Mouse (Mus musculus): Measurements from ENCODE around the gene Gm20388. TPM values are rescaled to one million over a fixed set of nuclear protein-coding genes. Genes with fewer than 3 reads are reported as not detected.
A peak's percentile ranks its signal among the peaks of the same experiment; 100 is the strongest.

Gene Gm20388
- polyA plus RNA-seq, 1 experiment from 2014 or later, result 5.3 TPM

DNA sequence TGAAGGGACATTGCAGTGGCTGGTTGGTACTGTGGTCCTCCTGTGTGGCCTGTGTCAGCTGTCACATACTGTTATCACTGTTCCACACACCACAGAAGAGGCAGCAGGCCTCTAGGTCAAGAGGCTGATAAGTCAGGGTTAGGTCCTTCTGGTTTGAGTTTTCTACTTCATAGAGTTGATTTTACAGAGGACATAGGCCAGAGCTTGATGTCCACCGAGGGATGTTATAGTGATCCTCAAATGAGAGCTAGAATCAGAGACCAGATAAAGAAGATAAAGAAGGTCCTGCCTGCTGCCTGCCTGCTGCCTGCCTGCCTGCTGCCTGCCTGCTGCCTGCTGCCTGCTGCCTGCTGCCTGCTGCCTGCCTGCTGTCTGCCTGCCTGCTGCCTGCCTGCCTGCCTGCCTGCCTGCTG is 7.5 kb downstream of the Gm20388 start:
- H3K36me3 ChIP-seq (ENCODE audit: control insufficient read depth, insufficient read depth, low read length), result peaks cover 3% of the 10 kb centered on the region; the same call in 1 of the 2 replicates
- 16% methylated on average over 1 of the region's 1 CpGs for WGBS
- peaks cover 84% of the 10 kb centered on the region for H3K4me1 ChIP-seq (replicated peaks; ENCODE audit: control insufficient read depth, insufficient read depth, low read length)
- no peaks in the 10 kb centered on the region for H3K9me3 ChIP-seq (ENCODE audit: control insufficient read depth, low read length)
- peak overlapping the region; percentile 20; the same call in 1 of the 2 replicates for H3K4me3 ChIP-seq (ENCODE audit: low read depth, low read length)
- peak overlapping the region; percentile 62 for H3K4me2 ChIP-seq
- H3K27me3 ChIP-seq (replicated peaks; ENCODE audit: control insufficient read depth, insufficient read depth, low read length), result no peaks in the 10 kb centered on the region
- H3K9ac ChIP-seq (ENCODE audit: low read depth, low read length), result no peak overlapping the region
- ATAC-seq (replicated peaks; ENCODE audit: low FRiP score) (peak; percentile 96), DNase-seq (ENCODE audit: low spot score) (no peak)
- peak overlapping the region; percentile 87 for H3K27ac ChIP-seq (ENCODE audit: low read depth, low read length)

DNA sequence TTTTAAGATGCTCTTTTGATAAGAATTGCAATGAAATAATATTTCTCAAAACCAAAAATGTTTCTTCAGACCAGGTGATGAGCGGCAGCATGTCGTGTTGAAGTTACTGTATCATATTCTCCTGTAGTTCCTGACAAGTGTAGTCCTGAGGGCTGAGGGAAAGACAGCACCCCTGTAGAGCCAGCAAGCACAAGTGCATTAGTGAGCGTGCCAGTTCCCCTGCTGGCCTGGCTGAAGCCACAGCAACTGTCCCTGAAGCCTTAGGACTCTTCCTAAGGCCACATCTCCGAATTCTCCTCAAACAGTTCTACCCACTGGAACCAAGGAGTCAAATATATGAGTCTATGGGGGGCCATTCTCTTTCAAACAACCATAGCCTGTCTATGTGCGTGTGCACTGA is 12.6 kb downstream of the Gm20388 start:
- H3K9ac ChIP-seq (ENCODE audit: low read depth, low read length), result no peak overlapping the region
- 87% methylated on average over 5 of the region's 5 CpGs for WGBS
- ATAC-seq (replicated peaks; ENCODE audit: low FRiP score) (no peak), DNase-seq (ENCODE audit: low spot score) (no peak)
- no peaks in the 10 kb centered on the region for H3K9me3 ChIP-seq (ENCODE audit: control insufficient read depth, low read length)
- no peaks in the 10 kb centered on the region for H3K27me3 ChIP-seq (replicated peaks; ENCODE audit: control insufficient read depth, insufficient read depth, low read length)
- peaks cover 3% of the 10 kb centered on the region; the same call in 1 of the 2 replicates for H3K36me3 ChIP-seq (ENCODE audit: control insufficient read depth, insufficient read depth, low read length)
- H3K4me1 ChIP-seq (replicated peaks; ENCODE audit: control insufficient read depth, insufficient read depth, low read length), result peaks cover 55% of the 10 kb centered on the region
- no peak overlapping the region for H3K4me2 ChIP-seq
- no peak overlapping the region; the same call in 1 of the 2 replicates for H3K27ac ChIP-seq (ENCODE audit: low read depth, low read length)
- H3K4me3 ChIP-seq (ENCODE audit: low read depth, low read length), result no peak overlapping the region

DNA sequence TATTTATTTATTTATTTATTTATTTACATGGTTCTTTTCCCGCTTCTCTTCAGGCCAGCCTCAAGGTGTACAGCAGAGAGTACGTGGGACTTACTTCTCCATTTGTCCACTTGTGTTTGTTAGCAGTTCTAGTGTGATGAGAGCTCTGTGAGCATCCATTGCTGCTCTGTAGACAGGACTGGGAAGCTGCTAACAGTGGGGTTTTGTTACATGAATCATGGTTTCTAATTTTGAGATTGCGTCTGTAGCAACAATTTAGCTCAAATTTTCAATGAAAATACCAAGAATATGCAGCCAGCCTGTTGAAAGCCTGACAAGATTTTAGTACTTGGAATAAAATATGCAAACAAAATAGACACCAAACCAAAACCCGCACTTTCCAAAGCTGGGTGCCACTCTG is 14.8 kb downstream of the Gm20388 start:
- H3K36me3 ChIP-seq (ENCODE audit: control insufficient read depth, insufficient read depth, low read length), result no peaks in the 10 kb centered on the region
- H3K4me3 ChIP-seq (ENCODE audit: low read depth, low read length), result no peak overlapping the region
- H3K9ac ChIP-seq (ENCODE audit: low read depth, low read length), result no peak overlapping the region
- 89% methylated on average over 4 of the region's 4 CpGs for WGBS
- H3K4me2 ChIP-seq, result no peak overlapping the region
- H3K9me3 ChIP-seq (ENCODE audit: control insufficient read depth, low read length), result no peaks in the 10 kb centered on the region
- H3K4me1 ChIP-seq (replicated peaks; ENCODE audit: control insufficient read depth, insufficient read depth, low read length), result peaks cover 37% of the 10 kb centered on the region
- H3K27me3 ChIP-seq (replicated peaks; ENCODE audit: control insufficient read depth, insufficient read depth, low read length), result no peaks in the 10 kb centered on the region
- DNase-seq (ENCODE audit: low spot score), result no peak
- ATAC-seq (replicated peaks; ENCODE audit: low FRiP score), result no peak
- H3K27ac ChIP-seq (ENCODE audit: low read depth, low read length), result no peak overlapping the region

DNA sequence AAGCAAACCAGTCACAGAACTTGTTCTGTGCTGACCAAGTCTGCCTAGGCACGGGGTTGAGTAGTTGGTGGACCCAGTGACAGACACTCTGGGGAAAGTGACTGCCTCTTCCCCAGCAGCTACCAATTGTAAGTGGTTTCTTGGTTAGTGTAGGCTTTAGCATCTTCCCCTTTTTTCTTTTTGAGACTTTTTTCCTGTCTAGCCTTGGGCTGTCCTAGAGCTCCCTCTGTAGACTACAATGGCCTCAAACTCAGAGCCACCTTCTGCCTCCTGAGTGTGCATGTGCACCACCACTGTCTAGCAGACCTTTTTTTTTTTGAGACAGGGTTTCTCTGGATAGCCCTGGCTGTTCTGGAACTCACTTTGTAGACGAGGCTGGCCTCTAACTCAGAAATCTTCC is 15.8 kb downstream of the Gm20388 start:
- Histone ChIP-seq H3K4me1 (replicated peaks; ENCODE audit: control insufficient read depth, insufficient read depth, low read length) (peaks cover 28% of the 10 kb centered on the region), H3K9ac (ENCODE audit: low read depth, low read length) (no peak overlapping the region), H3K27ac (ENCODE audit: low read depth, low read length) (no peak overlapping the region), H3K4me3 (ENCODE audit: low read depth, low read length) (no peak overlapping the region), H3K27me3 (replicated peaks; ENCODE audit: control insufficient read depth, insufficient read depth, low read length) (no peaks in the 10 kb centered on the region), H3K36me3 (ENCODE audit: control insufficient read depth, insufficient read depth, low read length) (peaks cover 2% of the 10 kb centered on the region; the same call in 1 of the 2 replicates), H3K9me3 (ENCODE audit: control insufficient read depth, low read length) (no peaks in the 10 kb centered on the region), H3K4me2 (no peak overlapping the region)
- ATAC-seq (replicated peaks; ENCODE audit: low FRiP score), result 0 out of 2 replicates have a peak, but pooled peaks have one; percentile 27
- 59% methylated on average over 2 of the region's 2 CpGs for WGBS
- no peak for DNase-seq (ENCODE audit: low spot score)

DNA sequence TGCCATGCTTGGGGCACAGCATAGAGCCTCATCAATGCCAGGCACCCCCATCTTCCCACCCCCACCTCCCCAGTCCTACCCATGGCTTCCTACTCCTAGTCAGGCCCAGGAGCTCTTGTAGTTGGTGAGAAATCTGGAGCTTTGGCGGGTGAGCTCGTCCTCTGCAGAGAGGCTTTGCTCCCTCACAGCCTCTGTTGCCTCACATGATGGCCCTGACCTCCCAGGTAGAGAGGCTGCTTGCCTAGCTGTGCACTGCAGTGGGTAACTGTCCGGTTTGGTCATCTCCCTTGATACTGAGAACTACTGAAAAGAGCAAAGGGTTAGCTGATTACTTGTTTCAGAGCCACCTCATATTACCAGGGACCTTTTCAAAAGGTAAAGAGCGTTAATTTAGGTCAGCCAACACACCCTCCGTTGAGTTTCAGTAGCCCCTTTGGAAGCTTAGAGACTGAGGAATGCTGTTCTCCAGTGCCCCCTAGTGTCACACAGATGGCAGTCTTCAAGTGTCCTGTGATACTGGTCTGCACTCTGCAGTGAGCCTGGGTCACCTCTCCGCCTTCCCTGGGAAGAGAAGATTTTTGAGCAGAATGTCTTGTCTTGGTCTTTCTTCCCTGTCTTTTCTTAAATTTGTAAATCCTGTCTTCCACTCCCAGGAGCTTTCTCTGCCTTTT is 16.9 kb downstream of the Gm20388 start:
- H3K27ac ChIP-seq (ENCODE audit: low read depth, low read length), result no peak overlapping the region
- WGBS, result 52% methylated on average over 6 of the region's 6 CpGs

DNA sequence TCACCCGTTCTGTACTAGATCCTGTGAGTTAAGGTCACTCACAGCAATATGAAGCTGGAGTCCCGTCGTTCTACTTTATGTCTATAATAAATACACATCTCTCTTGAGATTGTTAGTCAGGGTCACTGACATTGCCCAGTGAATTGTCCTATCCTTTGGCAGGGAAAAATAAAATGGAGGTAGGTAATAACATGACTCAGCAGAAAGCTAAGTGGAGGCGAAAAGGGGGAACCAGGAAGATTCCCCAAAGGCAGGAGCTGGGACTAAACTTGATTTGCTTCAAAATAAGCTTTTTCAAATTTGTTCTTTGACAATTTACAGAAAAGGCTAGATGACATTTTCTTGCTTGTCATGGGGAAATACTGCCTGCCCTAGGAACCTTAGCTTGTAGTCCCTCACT is 20.7 kb downstream of the Gm20388 start:
- no peak for ATAC-seq (replicated peaks; ENCODE audit: low FRiP score)
- H3K27ac ChIP-seq (ENCODE audit: low read depth, low read length), result no peak overlapping the region
- DNase-seq (ENCODE audit: low spot score), result no peak
- 88% methylated on average over 4 of the region's 4 CpGs for WGBS
- H3K27me3 ChIP-seq (replicated peaks; ENCODE audit: control insufficient read depth, insufficient read depth, low read length), result no peaks in the 10 kb centered on the region
- peaks cover 13% of the 10 kb centered on the region for H3K4me1 ChIP-seq (replicated peaks; ENCODE audit: control insufficient read depth, insufficient read depth, low read length)
- H3K36me3 ChIP-seq (ENCODE audit: control insufficient read depth, insufficient read depth, low read length), result peaks cover 22% of the 10 kb centered on the region
- H3K9ac ChIP-seq (ENCODE audit: low read depth, low read length), result no peak overlapping the region
- no peaks in the 10 kb centered on the region for H3K9me3 ChIP-seq (ENCODE audit: control insufficient read depth, low read length)
- no peak overlapping the region for H3K4me2 ChIP-seq
- H3K4me3 ChIP-seq (ENCODE audit: low read depth, low read length), result no peak overlapping the region

More for the DNA sequence above, 16.9 kb downstream of the Gm20388 start:
- ATAC-seq (replicated peaks; ENCODE audit: low FRiP score), result peak; percentile 74
- H3K4me2 ChIP-seq, result no peak overlapping the region
- peaks cover 4% of the 10 kb centered on the region; the same call in 1 of the 2 replicates for H3K36me3 ChIP-seq (ENCODE audit: control insufficient read depth, insufficient read depth, low read length)
- DNase-seq (ENCODE audit: low spot score), result no peak
- H3K4me3 ChIP-seq (ENCODE audit: low read depth, low read length), result no peak overlapping the region
- no peaks in the 10 kb centered on the region for H3K9me3 ChIP-seq (ENCODE audit: control insufficient read depth, low read length)
- no peaks in the 10 kb centered on the region for H3K27me3 ChIP-seq (replicated peaks; ENCODE audit: control insufficient read depth, insufficient read depth, low read length)
- no peak overlapping the region for H3K9ac ChIP-seq (ENCODE audit: low read depth, low read length)
- H3K4me1 ChIP-seq (replicated peaks; ENCODE audit: control insufficient read depth, insufficient read depth, low read length), result peaks cover 21% of the 10 kb centered on the region

DNA sequence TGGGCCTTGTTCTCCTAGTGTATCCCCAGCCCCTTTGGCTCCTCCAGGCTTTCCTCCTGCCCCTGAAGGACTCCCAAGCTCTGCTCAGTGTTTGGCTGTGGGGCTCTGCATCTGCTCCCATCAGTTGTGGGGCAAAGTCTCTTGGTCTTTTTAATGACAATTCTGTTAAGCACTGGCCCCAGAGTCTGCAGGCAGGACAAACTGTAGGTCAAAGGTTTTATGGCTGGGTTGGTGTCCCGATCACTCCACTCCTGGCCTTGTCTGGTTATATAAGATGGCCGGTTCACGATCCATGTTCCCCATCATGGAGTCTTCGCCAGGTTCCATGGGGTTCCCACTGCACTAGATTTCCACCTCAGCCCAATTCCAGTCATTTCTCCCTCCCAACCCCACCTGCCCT is 23.0 kb downstream of the Gm20388 start:
- Histone ChIP-seq H3K27me3 (replicated peaks; ENCODE audit: control insufficient read depth, insufficient read depth, low read length) (no peaks in the 10 kb centered on the region), H3K9ac (ENCODE audit: low read depth, low read length) (no peak overlapping the region), H3K27ac (ENCODE audit: low read depth, low read length) (no peak overlapping the region), H3K4me2 (no peak overlapping the region), H3K4me1 (replicated peaks; ENCODE audit: control insufficient read depth, insufficient read depth, low read length) (peaks cover 3% of the 10 kb centered on the region; the same call in 1 of the 2 replicates), H3K4me3 (ENCODE audit: low read depth, low read length) (no peak overlapping the region), H3K36me3 (ENCODE audit: control insufficient read depth, insufficient read depth, low read length) (peaks cover 32% of the 10 kb centered on the region), H3K9me3 (ENCODE audit: control insufficient read depth, low read length) (no peaks in the 10 kb centered on the region)
- DNase-seq (ENCODE audit: low spot score) (no peak), ATAC-seq (replicated peaks; ENCODE audit: low FRiP score) (no peak)
- 89% methylated on average over 4 of the region's 4 CpGs for WGBS

DNA sequence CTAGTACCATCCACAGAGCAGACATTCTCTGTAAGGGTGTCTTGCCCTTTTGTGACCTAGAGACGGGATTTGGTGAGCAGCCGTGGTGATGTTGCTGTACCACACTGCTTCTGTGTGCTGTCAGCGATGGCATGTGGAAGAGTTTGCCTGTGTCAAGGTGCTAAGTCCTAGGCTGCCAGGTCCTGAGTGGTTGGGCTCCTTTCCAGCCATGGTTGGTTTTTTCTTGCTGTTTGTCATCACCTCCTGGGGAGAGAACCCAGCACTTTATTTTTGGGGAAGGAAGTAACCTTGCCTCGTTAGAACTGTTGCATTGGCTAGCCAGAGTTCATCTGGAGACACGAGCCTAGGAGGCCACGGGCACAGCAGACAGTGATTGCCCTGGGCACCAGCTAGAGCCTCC is 24.9 kb downstream of the Gm20388 start:
- Histone ChIP-seq H3K9me3 (ENCODE audit: control insufficient read depth, low read length) (no peaks in the 10 kb centered on the region), H3K4me3 (ENCODE audit: low read depth, low read length) (no peak overlapping the region), H3K4me2 (no peak overlapping the region), H3K4me1 (replicated peaks; ENCODE audit: control insufficient read depth, insufficient read depth, low read length) (0 out of 2 replicates have a peak, but pooled peaks cover 3% of the 10 kb centered on the region), H3K27me3 (replicated peaks; ENCODE audit: control insufficient read depth, insufficient read depth, low read length) (no peaks in the 10 kb centered on the region), H3K9ac (ENCODE audit: low read depth, low read length) (no peak overlapping the region), H3K27ac (ENCODE audit: low read depth, low read length) (no peak overlapping the region), H3K36me3 (ENCODE audit: control insufficient read depth, insufficient read depth, low read length) (peaks cover 38% of the 10 kb centered on the region)
- DNase-seq (ENCODE audit: low spot score) (no peak), ATAC-seq (replicated peaks; ENCODE audit: low FRiP score) (no peak)
- WGBS, result 74% methylated on average over 6 of the region's 6 CpGs

DNA sequence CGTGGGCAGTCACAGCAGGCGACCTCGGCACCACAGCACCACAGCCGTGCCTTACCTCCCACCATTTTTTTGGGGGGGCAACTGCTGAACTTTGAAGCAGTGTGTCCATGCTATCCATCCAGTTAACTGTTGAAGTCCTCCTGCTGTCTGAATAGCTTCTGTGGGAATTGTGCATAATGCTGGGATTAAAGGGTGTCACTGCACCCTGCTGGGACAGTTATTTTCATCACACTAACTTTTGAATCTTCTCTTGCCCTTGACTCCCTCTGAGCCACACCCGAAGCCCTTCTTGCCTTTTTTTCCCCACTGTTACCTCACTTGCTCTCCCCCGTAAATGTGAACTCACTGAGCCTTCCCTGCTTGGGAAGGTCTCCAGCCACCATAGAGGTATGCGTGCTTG is 27.8 kb downstream of the Gm20388 start:
- Histone ChIP-seq H3K36me3 (ENCODE audit: control insufficient read depth, insufficient read depth, low read length) (peaks cover 49% of the 10 kb centered on the region), H3K27ac (ENCODE audit: low read depth, low read length) (no peak overlapping the region)

More for the DNA sequence above, 27.8 kb downstream of the Gm20388 start:
- Histone ChIP-seq H3K4me3 (ENCODE audit: low read depth, low read length) (no peak overlapping the region), H3K9me3 (ENCODE audit: control insufficient read depth, low read length) (no peaks in the 10 kb centered on the region), H3K4me2 (no peak overlapping the region), H3K4me1 (replicated peaks; ENCODE audit: control insufficient read depth, insufficient read depth, low read length) (no peaks in the 10 kb centered on the region), H3K9ac (ENCODE audit: low read depth, low read length) (no peak overlapping the region), H3K27me3 (replicated peaks; ENCODE audit: control insufficient read depth, insufficient read depth, low read length) (no peaks in the 10 kb centered on the region)
- no peak for ATAC-seq (replicated peaks; ENCODE audit: low FRiP score)
- 88% methylated on average over 7 of the region's 7 CpGs for WGBS
- no peak for DNase-seq (ENCODE audit: low spot score)
